Mouse (Mus musculus) stomach, embryonic 16.5 days (tissue): ENCODE measurements around the gene Gm15130. TPM values are rescaled to one million over a fixed set of nuclear protein-coding genes. Genes with fewer than 3 reads are reported as not detected.

Experiments used
- ATAC-seq: fragments of 200-750 bp; cut with Nextera tagmentation; 2 replicates; pipeline ENCODE4 v1.8.0; 2017; ENCODE audit warnings: moderate number of reproducible peaks, moderate TSS enrichment; ENCODE audit not compliant: insufficient read depth, low FRiP score
- H3K27ac ChIP-seq: fragments of 300-500 bp; sonication (generic); 2 replicates; pipeline ENCODE4 v1.5.1; 2014; ENCODE audit warnings: low read length
- H3K27me3 ChIP-seq: fragments of 300-500 bp; sonication (generic); 2 replicates; pipeline ENCODE4 v1.6.1; 2014; ENCODE audit warnings: low read length, control low read depth, mixed read lengths; ENCODE audit not compliant: control insufficient read depth, insufficient read depth
- H3K36me3 ChIP-seq: fragments of 300-500 bp; sonication (generic); 2 replicates; pipeline ENCODE4 v1.6.1; 2014; ENCODE audit warnings: low read length; ENCODE audit not compliant: control insufficient read depth, insufficient read depth
- H3K4me1 ChIP-seq: fragments of 300-500 bp; sonication (generic); 2 replicates; pipeline ENCODE4 v1.6.1; 2014; ENCODE audit warnings: low read length, control low read depth, mixed read lengths; ENCODE audit not compliant: control insufficient read depth, insufficient read depth
- H3K4me2 ChIP-seq: fragments of 300-500 bp; sonication (generic); 2 replicates; pipeline ENCODE4 v1.6.1; 2014; ENCODE audit warnings: low read depth, low read length, mixed read lengths
- H3K4me3 ChIP-seq: fragments of 300-500 bp; sonication (generic); replicated peaks from 2 replicates; pipeline ENCODE4 v1.5.1; 2014; ENCODE audit warnings: mild to moderate bottlenecking, low read length
- H3K9ac ChIP-seq: fragments of 300-500 bp; sonication (generic); 2 replicates; pipeline ENCODE4 v1.6.1; 2014; ENCODE audit warnings: low read length
- H3K9me3 ChIP-seq: fragments of 300-500 bp; sonication (generic); replicated peaks from 2 replicates; pipeline ENCODE4 v1.6.1; 2016; ENCODE audit warnings: low read length, control low read depth; ENCODE audit not compliant: control insufficient read depth
- WGBS: fragments of 180-500 bp; shearing (Covaris S2); extraction: QIAGEN DNeasy Blood & Tissue Kit; methylation state at CpG from one replicate; pipeline ENCODE4 v1.1.7; 2014; 5-methylcytosine and 5-hydroxymethylcytosine counted together
- polyA plus RNA-seq: library from polyadenylated mRNA; unstranded; fragments of >200 nt; fragmentation: Nextera tagmentation; extraction: Ambion mirVana; gene quantifications from 2 replicates; pipeline ENCODE4 v1.2.1, GENCODE M21; 2015

The Gm15130 gene
- polyA plus RNA-seq: not detected in 2 replicates

DNA sequence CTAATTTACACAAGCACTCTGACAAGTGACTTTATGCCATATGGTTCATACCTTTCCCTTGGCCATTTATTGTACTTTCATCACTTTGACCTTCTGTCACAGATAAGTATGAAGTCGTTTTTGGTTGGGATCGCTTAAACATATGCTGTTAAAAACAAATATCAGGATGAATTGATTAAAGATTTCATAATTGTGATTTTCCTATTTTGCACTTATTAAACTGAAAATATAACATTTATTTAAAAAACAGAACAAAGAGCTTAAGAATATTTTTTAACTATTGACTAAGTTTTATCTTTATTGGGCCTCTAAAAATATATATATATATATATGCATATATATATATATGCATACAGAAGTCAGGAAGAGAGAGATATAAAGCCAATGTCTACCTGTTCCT, at the start of gene Gm15130:
Gene Gm15130 (minus strand): TSS at position 101 of the 400 bp plus-strand sequence.
- ATAC-seq: no peak
- 59% methylated on average over 2 of the region's 2 CpGs for WGBS

DNA sequence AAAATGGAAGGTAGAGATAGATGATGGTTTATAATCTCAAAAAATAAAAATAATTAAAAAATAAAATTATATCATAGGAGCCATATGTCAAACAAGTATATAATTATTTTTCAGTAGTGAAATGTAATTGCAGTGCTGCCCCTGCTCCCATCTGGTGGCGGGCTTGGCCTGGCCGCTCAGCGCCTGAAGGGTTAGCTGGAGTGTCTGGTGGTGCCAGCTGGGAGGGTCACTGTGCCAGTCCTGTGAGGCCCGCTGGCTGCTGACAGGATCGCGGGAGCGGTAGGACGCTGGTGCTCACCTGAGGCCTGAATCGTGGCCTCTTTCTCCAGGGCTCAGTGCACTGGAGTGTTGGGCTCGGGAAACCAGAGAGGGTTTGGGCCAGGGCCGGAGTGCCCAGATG, 29.3 kb upstream of the Gm15130 start:
- Histone ChIP-seq H3K4me1 (no peaks in the 10 kb centered on the region), H3K9me3 (no peaks in the 10 kb centered on the region), H3K4me3 (no peak overlapping the region), H3K27ac (no peak overlapping the region), H3K9ac (no peak overlapping the region), H3K4me2 (no peak overlapping the region), H3K36me3 (no peaks in the 10 kb centered on the region), H3K27me3 (no peaks in the 10 kb centered on the region)
- 89% methylated on average over 11 of the region's 11 CpGs for WGBS
- ATAC-seq: no peak

More for the DNA sequence above, at the start of gene Gm15130:
- Histone ChIP-seq H3K4me2 (no peak within 1 kb of the TSS), H3K27ac (no peak within 1 kb of the TSS), H3K9me3 (no peaks in the 10 kb centered on the region), H3K36me3 (no peaks in the 10 kb centered on the region), H3K27me3 (no peaks in the 10 kb centered on the region), H3K9ac (no peak within 1 kb of the TSS), H3K4me3 (no peak within 1 kb of the TSS), H3K4me1 (no peaks in the 10 kb centered on the region)

DNA sequence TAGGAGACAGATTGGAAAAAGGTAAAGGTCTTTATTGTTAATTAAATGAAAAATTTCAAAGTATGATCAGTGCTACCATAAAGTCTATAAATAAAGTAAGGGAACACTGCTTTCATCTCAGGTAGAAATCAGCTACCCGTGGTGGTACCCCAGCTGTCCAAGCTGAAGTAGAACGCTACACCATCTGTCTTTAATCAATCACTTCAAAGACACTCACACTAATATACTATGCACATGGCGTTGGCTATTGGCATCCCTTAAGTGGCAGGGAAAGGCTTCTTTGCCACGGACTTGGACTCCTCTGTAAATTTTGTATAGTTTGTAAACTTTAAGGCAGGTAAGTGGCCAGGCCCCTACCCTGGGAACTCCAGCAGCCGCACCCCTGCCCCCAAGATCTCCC, 17.0 kb downstream of the Gm15130 start:
- no peaks in the 10 kb centered on the region for H3K9me3 ChIP-seq
- no peaks in the 10 kb centered on the region for H3K27me3 ChIP-seq
- no peak overlapping the region for H3K9ac ChIP-seq
- no peaks in the 10 kb centered on the region for H3K4me1 ChIP-seq
- 57% methylated on average over 5 of the region's 5 CpGs for WGBS
- ATAC-seq: no peak
- no peak overlapping the region for H3K27ac ChIP-seq
- no peak overlapping the region for H3K4me2 ChIP-seq
- no peaks in the 10 kb centered on the region for H3K36me3 ChIP-seq
- H3K4me3 ChIP-seq: no peak overlapping the region

DNA sequence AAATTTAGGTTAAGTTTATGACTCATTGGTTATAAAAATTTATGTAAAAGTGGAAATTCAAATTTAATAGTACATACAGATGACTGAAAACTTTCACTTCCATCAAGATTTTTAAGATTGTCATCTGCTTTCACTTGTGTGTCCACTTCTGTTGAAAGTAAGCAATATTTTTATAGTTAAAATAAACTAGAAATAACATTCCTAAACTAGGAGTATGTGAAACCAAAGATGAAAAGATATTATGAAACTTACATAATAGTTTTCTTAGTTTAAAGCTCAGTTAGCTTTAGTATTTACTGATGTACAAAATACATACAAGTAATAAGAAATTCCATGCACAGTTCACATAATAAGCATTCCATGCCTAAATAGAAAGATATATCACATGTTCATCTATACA, 46.9 kb downstream of the Gm15130 start, which contains the start of gene Gm13941:
Gene Gm13941 (minus strand): TSS at position 101 of the 400 bp plus-strand sequence.
- H3K4me1 ChIP-seq: no peaks in the 10 kb centered on the region
- H3K27me3 ChIP-seq: no peaks in the 10 kb centered on the region
- no peak within 1 kb of the TSS for H3K4me2 ChIP-seq
- no peaks in the 10 kb centered on the region for H3K9me3 ChIP-seq
- no peak within 1 kb of the TSS for H3K4me3 ChIP-seq
- H3K27ac ChIP-seq: no peak within 1 kb of the TSS
- no peaks in the 10 kb centered on the region for H3K36me3 ChIP-seq
- H3K9ac ChIP-seq: no peak within 1 kb of the TSS
- ATAC-seq: no peak

Other genes starting within 250 kb of the Gm15130 start
- gene Ano3, start 202.0 kb downstream of the Gm15130 start, polyA plus RNA-seq: 0.06 and 0.21 TPM in 2 replicates
- not detected in 2 replicates for gene Gm13941, start 47.0 kb downstream of the Gm15130 start, polyA plus RNA-seq
- gene 4930430A15Rik, start 76.7 kb upstream of the Gm15130 start, polyA plus RNA-seq: not detected in 2 replicates
- gene Olfr1275, start 82.3 kb upstream of the Gm15130 start, polyA plus RNA-seq: not detected in 2 replicates
- gene Olfr1276, start 101.6 kb upstream of the Gm15130 start, polyA plus RNA-seq: not detected in 2 replicates
- gene Olfr1277, start 121.2 kb upstream of the Gm15130 start, polyA plus RNA-seq: not detected in 2 replicates
- gene Olfr1278, start 137.2 kb upstream of the Gm15130 start, polyA plus RNA-seq: not detected in 2 replicates
- gene Olfr1279, start 147.7 kb upstream of the Gm15130 start, polyA plus RNA-seq: not detected in 2 replicates
- gene Olfr1280, start 161.1 kb upstream of the Gm15130 start, polyA plus RNA-seq: not detected in 2 replicates
- gene Olfr1281, start 173.6 kb upstream of the Gm15130 start, polyA plus RNA-seq: not detected in 2 replicates
- not detected in 2 replicates for gene Olfr1282, start 183.1 kb upstream of the Gm15130 start, polyA plus RNA-seq
- gene Olfr1283, start 213.9 kb upstream of the Gm15130 start, polyA plus RNA-seq: not detected in 2 replicates
- not detected in 2 replicates for gene Olfr1284, start 222.6 kb upstream of the Gm15130 start, polyA plus RNA-seq